Mouse (Mus musculus): ENCODE measurements at regions not wholly inside any gene's neighbourhood (a gene's known extent, or its start where the extent isn't known, plus 50 kb on each side); places are given as distances from the start of the nearest gene placed in this dataset.

DNA sequence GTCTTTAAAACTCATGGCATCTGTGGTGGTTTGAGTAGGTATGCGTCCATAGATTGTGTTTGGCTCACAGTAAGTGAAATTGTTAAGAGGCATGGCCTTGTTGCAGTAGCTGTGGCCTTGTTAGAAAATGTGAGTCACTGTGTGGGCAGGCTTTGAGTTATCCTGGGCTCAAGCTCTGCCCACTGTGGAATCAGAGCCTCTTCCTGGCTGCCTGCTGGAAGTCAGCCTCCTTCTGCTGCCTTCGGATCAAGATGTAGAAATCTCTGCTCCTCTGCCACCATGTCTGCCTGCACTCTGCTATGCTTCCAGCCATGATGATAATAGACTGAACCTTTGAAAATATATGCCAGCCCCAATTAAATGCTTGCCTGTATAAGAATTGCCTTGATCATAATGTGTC is 192.2 kb upstream of the Smarca2 start:
- no peaks in the 10 kb centered on the region for H3K27me3 ChIP-seq (ENCODE audit: control insufficient read depth, insufficient read depth, low read length)
- H3K9me3 ChIP-seq (ENCODE audit: control insufficient read depth, low read length), result no peaks in the 10 kb centered on the region
- no peaks in the 10 kb centered on the region for H3K4me1 ChIP-seq (replicated peaks; ENCODE audit: control insufficient read depth, insufficient read depth, low read length)
- no peak overlapping the region for H3K4me3 ChIP-seq (replicated peaks; ENCODE audit: low read length)
- no peak overlapping the region for H3K4me2 ChIP-seq (replicated peaks)
- no peak overlapping the region for H3K27ac ChIP-seq
- DNase-seq (ENCODE audit: low spot score) (no peak), ATAC-seq (ENCODE audit: low FRiP score) (no peak)
- 90% methylated on average over 2 of the region's 2 CpGs for WGBS
- H3K36me3 ChIP-seq (replicated peaks; ENCODE audit: control insufficient read depth, insufficient read depth), result no peaks in the 10 kb centered on the region
- no peak overlapping the region for H3K9ac ChIP-seq

GRCm38 (mm10) chr19:26414476-26415024 is 190.3 kb upstream of the Smarca2 start:
- Histone ChIP-seq H3K36me3 (replicated peaks; ENCODE audit: control insufficient read depth, insufficient read depth) (no peaks in the 10 kb centered on the region), H3K4me1 (replicated peaks; ENCODE audit: control insufficient read depth, insufficient read depth, low read length) (no peaks in the 10 kb centered on the region), H3K9me3 (ENCODE audit: control insufficient read depth, low read length) (no peaks in the 10 kb centered on the region), H3K4me3 (replicated peaks; ENCODE audit: low read length) (no peak overlapping the region), H3K27me3 (ENCODE audit: control insufficient read depth, insufficient read depth, low read length) (no peaks in the 10 kb centered on the region), H3K9ac (no peak overlapping the region), H3K4me2 (replicated peaks) (no peak overlapping the region), H3K27ac (no peak overlapping the region)
- WGBS, result 91% methylated on average over 6 of the region's 6 CpGs
- DNase-seq (ENCODE audit: low spot score) (no peak), ATAC-seq (ENCODE audit: low FRiP score) (no peak)

- no peaks in the 10 kb centered on the region for H3K27me3 ChIP-seq (ENCODE audit: control insufficient read depth, insufficient read depth, low read length)
- no peak overlapping the region for H3K4me3 ChIP-seq (replicated peaks; ENCODE audit: low read length)
- no peak for ATAC-seq (ENCODE audit: low FRiP score)
- H3K9me3 ChIP-seq (ENCODE audit: control insufficient read depth, low read length), result no peaks in the 10 kb centered on the region
- H3K4me2 ChIP-seq (replicated peaks), result no peak overlapping the region
- H3K9ac ChIP-seq, result no peak overlapping the region
- H3K36me3 ChIP-seq (replicated peaks; ENCODE audit: control insufficient read depth, insufficient read depth), result no peaks in the 10 kb centered on the region
- WGBS, result 86% methylated on average over 2 of the region's 2 CpGs
- no peaks in the 10 kb centered on the region for H3K4me1 ChIP-seq (replicated peaks; ENCODE audit: control insufficient read depth, insufficient read depth, low read length)
- no peak overlapping the region for H3K27ac ChIP-seq
- DNase-seq (ENCODE audit: low spot score), result no peak
These were observed 185.1 kb upstream of the Smarca2 start for GRCm38 (mm10) chr19:26419781-26420180.

DNA sequence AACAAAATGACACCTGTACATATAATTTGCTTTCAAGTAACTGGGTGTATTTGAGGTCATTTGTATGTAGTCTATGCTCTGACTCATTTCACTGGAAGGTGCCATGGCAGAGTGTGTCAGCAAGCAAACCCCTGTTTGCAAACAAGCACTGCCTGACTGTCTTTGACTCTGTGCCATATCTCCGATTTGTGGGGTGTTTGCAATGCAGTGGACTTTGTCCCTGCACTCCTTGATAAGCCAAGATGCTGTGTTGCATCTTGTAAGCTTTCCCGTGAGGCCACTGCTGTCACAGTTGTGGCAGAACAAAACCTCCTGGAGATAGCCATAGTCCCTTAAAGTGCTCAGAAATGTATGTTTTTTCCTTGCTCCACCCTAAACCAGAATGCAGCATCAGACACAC is 165.7 kb upstream of the Smarca2 start:
- 88% methylated on average over 2 of the region's 2 CpGs for WGBS
- no peak overlapping the region for H3K9ac ChIP-seq
- no peaks in the 10 kb centered on the region for H3K27me3 ChIP-seq (ENCODE audit: control insufficient read depth, insufficient read depth, low read length)
- H3K4me3 ChIP-seq (replicated peaks; ENCODE audit: low read length), result no peak overlapping the region
- no peaks in the 10 kb centered on the region for H3K9me3 ChIP-seq (ENCODE audit: control insufficient read depth, low read length)
- no peak for DNase-seq (ENCODE audit: low spot score)
- no peak overlapping the region for H3K27ac ChIP-seq
- no peaks in the 10 kb centered on the region for H3K4me1 ChIP-seq (replicated peaks; ENCODE audit: control insufficient read depth, insufficient read depth, low read length)
- no peak overlapping the region for H3K4me2 ChIP-seq (replicated peaks)
- no peak for ATAC-seq (ENCODE audit: low FRiP score)
- no peaks in the 10 kb centered on the region for H3K36me3 ChIP-seq (replicated peaks; ENCODE audit: control insufficient read depth, insufficient read depth)

DNA sequence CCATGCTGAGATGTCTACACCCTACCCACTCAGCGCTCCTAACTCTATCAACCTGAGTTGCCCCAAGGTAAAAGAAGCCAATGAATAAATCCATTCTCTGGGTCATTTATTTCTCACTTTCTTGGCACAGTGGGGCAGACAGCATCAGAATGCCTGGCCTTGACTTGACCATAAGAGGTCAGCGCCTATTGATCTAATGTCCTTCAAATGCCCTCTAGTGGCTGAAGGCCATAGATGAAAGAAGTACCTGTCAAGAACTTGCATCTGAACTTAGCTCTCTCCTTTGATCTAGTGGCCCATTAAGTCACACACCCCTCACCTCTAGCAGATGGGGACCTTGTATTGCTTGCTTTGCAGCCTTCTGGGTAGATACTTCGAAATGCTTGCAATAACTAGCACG is 159.5 kb upstream of the Smarca2 start:
- DNase-seq (ENCODE audit: low spot score) (no peak), ATAC-seq (ENCODE audit: low FRiP score) (no peak)
- 89% methylated on average over 4 of the region's 4 CpGs for WGBS
- Histone ChIP-seq H3K27me3 (ENCODE audit: control insufficient read depth, insufficient read depth, low read length) (no peaks in the 10 kb centered on the region), H3K4me3 (replicated peaks; ENCODE audit: low read length) (no peak overlapping the region), H3K4me2 (replicated peaks) (no peak overlapping the region), H3K27ac (no peak overlapping the region), H3K9ac (no peak overlapping the region), H3K4me1 (replicated peaks; ENCODE audit: control insufficient read depth, insufficient read depth, low read length) (no peaks in the 10 kb centered on the region), H3K36me3 (replicated peaks; ENCODE audit: control insufficient read depth, insufficient read depth) (no peaks in the 10 kb centered on the region), H3K9me3 (ENCODE audit: control insufficient read depth, low read length) (no peaks in the 10 kb centered on the region)

DNA sequence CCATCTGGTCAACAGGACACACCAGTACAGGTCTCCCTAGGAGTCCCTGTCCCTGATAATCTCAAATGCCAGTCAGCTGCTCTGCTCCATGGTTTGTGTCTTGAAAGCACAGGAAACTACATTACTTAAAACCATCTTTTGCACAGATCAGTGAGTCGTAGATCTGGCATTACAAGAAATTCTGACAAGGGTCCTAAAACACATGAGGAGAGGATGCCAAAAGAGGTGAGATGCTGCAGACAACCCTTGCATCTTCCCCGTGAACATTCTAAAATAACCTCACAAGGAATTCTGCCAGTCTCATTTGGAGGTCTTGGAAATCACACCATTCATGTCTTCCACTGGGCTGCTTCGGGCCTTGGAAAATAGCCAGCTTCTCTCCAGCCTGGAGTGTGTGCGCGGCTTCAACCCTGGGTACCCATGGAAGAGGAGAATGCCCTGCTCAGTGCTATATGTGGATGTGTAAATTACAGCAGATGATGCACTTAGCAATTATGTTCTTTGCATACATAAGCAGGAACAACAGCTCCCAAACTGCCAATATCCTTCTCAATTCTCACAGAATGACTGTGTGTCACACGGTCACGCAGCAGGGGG is 157.3 kb upstream of the Smarca2 start:
- no peaks in the 10 kb centered on the region for H3K9me3 ChIP-seq (ENCODE audit: control insufficient read depth, low read length)
- H3K4me2 ChIP-seq (replicated peaks), result no peak overlapping the region
- ATAC-seq (ENCODE audit: low FRiP score) (no peak), DNase-seq (ENCODE audit: low spot score) (no peak)
- no peak overlapping the region for H3K4me3 ChIP-seq (replicated peaks; ENCODE audit: low read length)
- H3K27ac ChIP-seq, result no peak overlapping the region
- H3K27me3 ChIP-seq (ENCODE audit: control insufficient read depth, insufficient read depth, low read length), result no peaks in the 10 kb centered on the region
- H3K36me3 ChIP-seq (replicated peaks; ENCODE audit: control insufficient read depth, insufficient read depth), result no peaks in the 10 kb centered on the region
- no peaks in the 10 kb centered on the region for H3K4me1 ChIP-seq (replicated peaks; ENCODE audit: control insufficient read depth, insufficient read depth, low read length)
- H3K9ac ChIP-seq, result no peak overlapping the region
- WGBS, result 74% methylated on average over 7 of the region's 7 CpGs

DNA sequence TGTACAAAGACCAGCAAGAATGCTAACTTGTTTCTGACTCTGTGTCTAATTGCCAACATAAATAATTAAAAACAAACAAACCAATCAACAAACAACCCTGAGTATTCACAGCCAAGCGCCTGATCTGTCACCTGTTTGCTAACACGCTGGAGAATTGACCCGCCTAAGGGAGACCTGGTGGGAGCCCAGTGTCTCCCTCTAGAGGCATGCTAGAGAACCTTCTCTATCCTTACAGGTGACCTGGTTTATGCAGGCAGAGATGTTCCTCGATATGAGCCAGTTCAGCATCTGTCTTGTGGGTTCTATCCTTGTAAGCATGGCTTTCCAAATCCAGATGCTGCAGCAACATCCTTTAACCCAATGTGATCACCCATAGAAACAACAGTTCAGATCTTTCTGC is 143.1 kb upstream of the Smarca2 start:
- Histone ChIP-seq H3K36me3 (replicated peaks; ENCODE audit: control insufficient read depth, insufficient read depth) (no peaks in the 10 kb centered on the region), H3K4me1 (replicated peaks; ENCODE audit: control insufficient read depth, insufficient read depth, low read length) (no peaks in the 10 kb centered on the region), H3K27ac (no peak overlapping the region), H3K9ac (no peak overlapping the region), H3K4me3 (replicated peaks; ENCODE audit: low read length) (no peak overlapping the region), H3K4me2 (replicated peaks) (no peak overlapping the region), H3K9me3 (ENCODE audit: control insufficient read depth, low read length) (no peaks in the 10 kb centered on the region), H3K27me3 (ENCODE audit: control insufficient read depth, insufficient read depth, low read length) (no peaks in the 10 kb centered on the region)
- DNase-seq (ENCODE audit: low spot score) (no peak), ATAC-seq (ENCODE audit: low FRiP score) (no peak)
- 54% methylated on average over 4 of the region's 4 CpGs for WGBS

DNA sequence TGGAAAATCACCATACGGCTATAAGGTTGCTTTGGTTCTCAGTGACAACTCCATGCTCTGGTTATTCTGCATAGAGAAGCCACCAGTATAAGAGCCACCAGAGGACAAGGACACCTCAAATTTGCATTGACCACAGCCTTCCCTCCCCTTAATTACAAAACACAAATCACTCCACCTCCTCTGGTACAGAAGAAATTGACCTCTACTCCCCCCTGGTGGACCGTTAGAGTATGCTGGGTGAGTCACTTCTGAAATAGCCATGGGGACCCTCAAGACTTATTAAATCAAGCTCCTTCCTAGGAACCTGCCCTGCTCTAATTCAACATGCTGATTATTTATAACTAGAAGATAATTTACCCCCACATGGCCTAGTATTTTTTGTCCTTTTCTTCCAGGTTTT is 139.6 kb upstream of the Smarca2 start:
- no peak overlapping the region for H3K4me3 ChIP-seq (replicated peaks; ENCODE audit: low read length)
- no peaks in the 10 kb centered on the region for H3K9me3 ChIP-seq (ENCODE audit: control insufficient read depth, low read length)
- no peak overlapping the region for H3K27ac ChIP-seq
- H3K4me1 ChIP-seq (replicated peaks; ENCODE audit: control insufficient read depth, insufficient read depth, low read length), result peaks cover 10% of the 10 kb centered on the region
- no peak overlapping the region for H3K9ac ChIP-seq
- no peaks in the 10 kb centered on the region for H3K36me3 ChIP-seq (replicated peaks; ENCODE audit: control insufficient read depth, insufficient read depth)
- H3K27me3 ChIP-seq (ENCODE audit: control insufficient read depth, insufficient read depth, low read length), result no peaks in the 10 kb centered on the region
- no peak for ATAC-seq (ENCODE audit: low FRiP score)
- H3K4me2 ChIP-seq (replicated peaks), result no peak overlapping the region
- peak; percentile 61 for DNase-seq (ENCODE audit: low spot score)
- WGBS, result 51% methylated on average over 2 of the region's 2 CpGs

- DNase-seq (ENCODE audit: low spot score), result no peak
- Histone ChIP-seq H3K9ac (no peak overlapping the region), H3K27ac (no peak overlapping the region), H3K4me2 (replicated peaks) (no peak overlapping the region), H3K36me3 (replicated peaks; ENCODE audit: control insufficient read depth, insufficient read depth) (no peaks in the 10 kb centered on the region), H3K4me1 (replicated peaks; ENCODE audit: control insufficient read depth, insufficient read depth, low read length) (peaks cover 10% of the 10 kb centered on the region), H3K9me3 (ENCODE audit: control insufficient read depth, low read length) (no peaks in the 10 kb centered on the region), H3K27me3 (ENCODE audit: control insufficient read depth, insufficient read depth, low read length) (no peaks in the 10 kb centered on the region), H3K4me3 (replicated peaks; ENCODE audit: low read length) (no peak overlapping the region)
- 72% methylated on average over 4 of the region's 4 CpGs for WGBS
- no peak for ATAC-seq (ENCODE audit: low FRiP score)
These were observed 138.6 kb upstream of the Smarca2 start for GRCm38 (mm10) chr19:26466244-26466643.

DNA sequence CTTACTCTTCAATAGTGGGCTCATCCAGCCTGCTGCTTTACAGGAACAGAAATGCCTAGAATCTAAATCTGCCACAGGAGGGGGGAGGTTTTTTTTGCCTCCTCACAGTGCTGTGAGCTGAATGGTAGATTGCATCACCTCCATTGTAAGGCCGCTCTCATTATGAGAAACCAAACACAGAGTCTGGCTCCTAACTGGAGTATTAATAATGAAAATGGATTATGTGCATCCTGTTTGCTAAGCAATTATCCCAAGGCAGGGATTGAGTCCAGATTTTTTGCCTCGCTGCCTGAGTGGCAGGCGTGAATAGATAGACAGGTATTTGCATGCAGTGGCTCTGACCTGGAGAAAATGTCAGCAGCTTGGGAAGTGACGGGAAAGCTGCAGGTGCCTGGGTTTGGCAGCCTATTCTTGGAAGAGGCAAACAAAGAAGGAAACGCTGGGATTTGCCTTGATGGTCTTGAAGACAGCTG is 137.6 kb upstream of the Smarca2 start:
- Histone ChIP-seq H3K9ac (0 out of 2 replicates have a peak overlapping the region, but pooled peaks have one; percentile 22), H3K27me3 (ENCODE audit: control insufficient read depth, insufficient read depth, low read length) (no peaks in the 10 kb centered on the region), H3K4me3 (replicated peaks; ENCODE audit: low read length) (no peak overlapping the region), H3K4me1 (replicated peaks; ENCODE audit: control insufficient read depth, insufficient read depth, low read length) (peaks cover 10% of the 10 kb centered on the region), H3K4me2 (replicated peaks) (no peak overlapping the region), H3K9me3 (ENCODE audit: control insufficient read depth, low read length) (no peaks in the 10 kb centered on the region), H3K27ac (peak overlapping the region; percentile 9; the same call in 1 of the 2 replicates), H3K36me3 (replicated peaks; ENCODE audit: control insufficient read depth, insufficient read depth) (no peaks in the 10 kb centered on the region)
- ATAC-seq (ENCODE audit: low FRiP score) (peak; percentile 46; the same call in 1 of the 2 replicates), DNase-seq (ENCODE audit: low spot score) (no peak)
- 27% methylated on average over 5 of the region's 5 CpGs for WGBS

All from hindbrain, embryonic 14.5 days (tissue).